Mouse (Mus musculus): Measurements from ENCODE around the gene Cacna1c. TPM values are rescaled to one million over a fixed set of nuclear protein-coding genes. Genes with fewer than 3 reads are reported as not detected.

Gene Cacna1c
- total RNA-seq, 2 experiments from 2014 or later, result 60.6 to 70.9 TPM

GRCm38 (mm10) chr6:118858431-118858830 lies 337.8 kb downstream of the Cacna1c start:
- intact Hi-C loops (cut with DNase I), result no loop called here
- no peak for DNase-seq (ENCODE audit: low spot score in 2 of 2)

DNA sequence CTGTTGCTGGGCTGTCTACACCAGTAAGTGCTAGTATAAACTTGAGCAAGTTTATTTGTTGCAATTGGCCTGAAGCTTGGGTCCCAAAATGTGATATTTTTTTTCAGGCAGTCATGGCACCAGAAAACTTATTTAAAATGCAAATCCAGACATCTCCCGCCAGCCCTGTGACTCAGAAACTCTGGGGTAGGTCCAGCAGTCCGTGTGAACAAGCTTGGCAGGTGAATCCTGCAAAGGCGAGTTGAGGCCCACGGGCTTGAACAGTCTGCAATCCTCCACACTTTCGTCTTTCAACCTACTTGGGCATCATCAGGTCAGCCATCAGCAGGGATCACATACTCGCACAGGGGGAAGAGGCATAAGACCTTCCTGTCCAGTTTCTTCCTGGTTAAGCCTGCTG lies 344.1 kb downstream of the Cacna1c start:
- intact Hi-C loops (cut with DNase I), result loop anchor here (5.0 kb wide), 2 partner anchors 125 to 255 kb away; no protein-coding TSS in a partner anchor
- peak in 1 of 2 experiments; percentile 86 for DNase-seq (ENCODE audit: low spot score in 2 of 2)

- DNase-seq (ENCODE audit: low spot score in 2 of 2), result peak; percentile 68 to 90
- intact Hi-C loops (cut with DNase I), result loop anchor here (5.0 kb wide), 2 partner anchors 126 to 256 kb away; no protein-coding TSS in a partner anchor
Measured at GRCm38 (mm10) chr6:118851086-118851485, 345.1 kb downstream of the Cacna1c start.

- DNase-seq (ENCODE audit: low spot score in 2 of 2), result no peak
- intact Hi-C loops (cut with DNase I), result no loop called here
Measured at GRCm38 (mm10) chr6:118848640-118849039, 347.6 kb downstream of the Cacna1c start.

- DNase-seq (ENCODE audit: low spot score in 2 of 2), result no peak
- intact Hi-C loops (cut with DNase I), result no loop called here
Measured at GRCm38 (mm10) chr6:118847751-118848150, 348.5 kb downstream of the Cacna1c start.

GRCm38 (mm10) chr6:118845829-118846228 lies 350.4 kb downstream of the Cacna1c start:
- intact Hi-C loops (cut with DNase I), result no loop called here
- no peak for DNase-seq (ENCODE audit: low spot score in 2 of 2)

DNA sequence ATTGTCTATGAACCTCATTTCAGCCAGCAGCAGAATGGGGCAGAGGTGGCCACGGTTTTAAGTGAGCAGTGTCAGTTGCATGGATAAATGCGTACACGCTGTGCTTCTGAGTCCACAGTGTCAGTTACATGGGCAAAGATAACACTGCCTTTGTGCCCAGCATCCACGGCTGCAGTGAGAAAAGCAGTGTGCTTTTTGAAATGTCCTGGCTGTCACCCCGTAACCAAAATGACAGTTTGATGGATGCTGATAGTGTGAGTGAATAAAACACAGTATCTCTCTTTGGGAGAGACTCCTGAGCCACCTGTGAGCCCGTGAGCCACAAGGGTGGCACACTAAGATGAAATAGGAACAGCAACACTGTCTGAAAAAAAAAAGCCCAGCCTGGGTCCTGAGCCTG lies 351.0 kb downstream of the Cacna1c start:
- intact Hi-C loops (cut with DNase I), result no loop called here
- DNase-seq (ENCODE audit: low spot score in 2 of 2), result no peak

GRCm38 (mm10) chr6:118843566-118843965 lies 352.7 kb downstream of the Cacna1c start:
- intact Hi-C loops (cut with DNase I), result no loop called here
- no peak for DNase-seq (ENCODE audit: low spot score in 2 of 2)

- intact Hi-C loops (cut with DNase I), result no loop called here
Measured at GRCm38 (mm10) chr6:118841892-118842291, 354.3 kb downstream of the Cacna1c start.

DNA sequence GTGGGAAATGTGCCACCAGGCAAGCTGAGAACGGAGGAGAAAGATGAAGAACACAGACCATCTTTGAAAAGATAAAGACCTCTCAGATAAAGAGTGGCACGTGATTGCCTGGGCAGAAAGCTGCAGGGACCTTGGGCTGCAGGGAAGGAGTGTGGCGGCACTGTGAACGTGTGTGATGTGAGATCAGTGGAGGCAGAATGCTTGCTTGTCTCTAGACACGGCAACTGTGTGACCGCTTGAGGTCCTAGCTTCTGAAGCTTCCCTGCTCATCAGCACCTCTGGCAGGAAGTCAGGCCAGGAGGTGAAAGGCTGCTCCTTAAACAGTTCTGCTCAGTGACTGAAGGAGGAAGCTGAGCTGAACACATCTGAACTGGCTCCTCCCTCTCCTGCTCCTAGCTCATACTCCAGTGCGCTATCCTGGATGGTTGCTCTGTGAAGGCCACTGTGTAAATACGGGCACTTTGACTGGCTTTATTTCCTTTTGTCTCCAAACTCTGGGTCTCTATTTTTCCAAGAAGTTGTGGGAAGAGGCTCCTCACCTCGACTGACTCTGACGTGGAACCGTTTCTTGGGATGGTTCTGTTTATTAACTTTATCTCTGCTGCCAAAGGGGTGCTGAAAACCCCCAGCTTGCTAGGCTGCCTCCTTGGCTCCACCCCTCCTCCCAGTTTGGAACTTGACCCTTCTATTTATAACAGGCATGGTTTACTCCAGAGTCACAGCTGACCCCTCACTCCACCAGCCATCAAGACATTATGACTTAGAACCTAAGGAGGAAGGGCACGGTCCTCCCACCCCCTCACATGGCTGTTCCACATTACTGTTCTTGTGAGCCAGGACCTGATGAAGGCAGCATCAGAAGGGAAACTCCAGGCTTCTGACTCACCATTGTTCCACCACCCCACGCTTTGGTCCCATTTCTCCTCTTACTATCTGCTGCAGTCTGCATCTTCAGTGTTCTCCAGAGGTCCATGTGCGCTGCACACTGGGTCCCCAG lies 357.0 kb downstream of the Cacna1c start:
- intact Hi-C loops (cut with DNase I), result no loop called here
- DNase-seq (ENCODE audit: low spot score in 2 of 2), result peak in 1 of 2 experiments; percentile 69

More at GRCm38 (mm10) chr6:118841892-118842291, 354.3 kb downstream of the Cacna1c start:
- no peak for DNase-seq (ENCODE audit: low spot score in 2 of 2)

DNA sequence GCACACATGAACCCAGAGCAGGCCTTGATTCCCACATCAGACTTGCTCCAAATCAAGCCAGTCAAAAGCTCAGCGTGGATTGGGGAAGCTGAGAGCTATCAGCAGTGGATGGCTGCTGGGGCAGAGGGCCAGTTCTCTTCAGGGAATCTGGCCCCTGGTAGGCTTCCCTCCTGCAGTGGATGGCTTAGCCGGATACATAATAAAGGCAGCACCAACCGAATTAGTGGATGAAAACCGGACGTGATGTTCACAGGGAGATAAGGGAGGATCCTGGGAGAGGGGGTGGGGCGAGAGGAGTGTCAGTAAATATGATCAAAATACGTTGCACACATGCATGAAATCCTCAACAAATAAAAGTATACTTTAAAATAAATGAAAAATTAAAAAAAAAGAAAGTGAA lies 359.5 kb downstream of the Cacna1c start:
- intact Hi-C loops (cut with DNase I), result no loop called here
- DNase-seq (ENCODE audit: low spot score in 2 of 2), result no peak

DNA sequence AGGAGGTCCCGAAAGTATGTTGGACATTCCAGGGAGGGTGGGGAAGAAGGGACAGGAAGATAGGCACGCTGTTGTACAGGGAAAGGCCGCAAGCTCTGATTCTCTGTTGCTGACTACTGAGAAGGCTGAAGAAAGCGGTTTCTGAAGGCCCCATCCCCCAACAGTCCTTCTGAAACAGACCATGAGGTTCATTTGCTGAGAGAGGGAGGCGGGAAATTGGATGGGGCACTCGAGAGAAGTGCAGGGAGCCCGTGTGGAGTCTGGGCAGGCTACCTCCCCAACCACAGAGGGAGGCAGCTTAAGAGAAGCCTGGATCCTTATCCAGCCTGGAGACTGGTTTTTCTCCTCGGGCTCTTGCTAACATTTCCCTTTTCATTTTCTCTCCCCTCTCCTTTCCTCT lies 362.2 kb downstream of the Cacna1c start:
- intact Hi-C loops (cut with DNase I), result loop anchor here (5.0 kb wide), 1 partner anchor 187 kb away; no protein-coding TSS in a partner anchor

GRCm38 (mm10) chr6:118833049-118833448 lies 363.2 kb downstream of the Cacna1c start:
- no peak for DNase-seq (ENCODE audit: low spot score in 2 of 2)
- intact Hi-C loops (cut with DNase I), result loop anchor here (5.0 kb wide), 1 partner anchor 186 kb away; no protein-coding TSS in a partner anchor

More for the DNA sequence above, 362.2 kb downstream of the Cacna1c start:
- DNase-seq (ENCODE audit: low spot score in 2 of 2), result peak in 1 of 2 experiments; percentile 33

DNA sequence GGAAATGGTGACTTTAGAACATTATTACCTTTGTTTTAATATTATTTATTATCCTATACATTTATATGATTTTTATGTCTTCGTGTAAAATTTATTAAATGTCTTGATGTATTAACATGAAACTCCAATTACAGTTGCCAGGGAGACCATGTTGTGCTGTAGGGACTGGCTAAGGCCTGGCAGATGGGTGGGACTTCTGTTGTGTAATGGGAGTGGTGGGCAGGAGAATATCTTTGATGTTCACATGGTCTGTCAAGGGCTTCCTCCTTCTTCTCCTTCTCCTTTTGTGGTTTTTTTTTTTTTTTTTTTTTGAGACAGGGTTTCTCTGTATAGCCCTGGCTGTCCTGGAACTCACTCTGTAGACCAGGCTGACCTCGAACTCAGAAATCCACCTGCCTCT lies 363.6 kb downstream of the Cacna1c start:
- intact Hi-C loops (cut with DNase I), result loop anchor here (5.0 kb wide), 1 partner anchor 185 kb away; no protein-coding TSS in a partner anchor

DNA sequence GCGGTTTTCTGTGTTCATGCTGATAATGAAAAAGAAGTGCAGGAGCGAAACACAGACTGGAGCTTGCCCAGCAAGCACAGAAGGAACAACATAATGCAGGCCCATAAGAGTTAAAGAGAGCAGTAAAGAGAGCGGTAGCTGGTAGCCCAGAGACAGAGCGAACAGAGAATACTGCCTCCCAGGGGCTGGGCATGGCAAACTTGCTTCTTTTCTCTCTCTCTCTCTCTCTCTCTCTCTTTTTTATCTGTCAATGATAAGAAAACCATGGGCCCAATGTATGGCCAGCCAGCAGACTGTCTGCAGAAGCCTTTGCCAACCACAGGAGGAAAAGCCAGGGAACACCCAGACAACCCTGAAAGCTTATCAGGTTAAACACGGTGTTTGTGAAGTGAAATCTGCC lies 365.4 kb downstream of the Cacna1c start:
- intact Hi-C loops (cut with DNase I), result loop anchor here (5.0 kb wide), 1 partner anchor 184 kb away; no protein-coding TSS in a partner anchor
- no peak for DNase-seq (ENCODE audit: low spot score in 2 of 2)

More for the DNA sequence above, 363.6 kb downstream of the Cacna1c start:
- DNase-seq (ENCODE audit: low spot score in 2 of 2), result no peak

DNA sequence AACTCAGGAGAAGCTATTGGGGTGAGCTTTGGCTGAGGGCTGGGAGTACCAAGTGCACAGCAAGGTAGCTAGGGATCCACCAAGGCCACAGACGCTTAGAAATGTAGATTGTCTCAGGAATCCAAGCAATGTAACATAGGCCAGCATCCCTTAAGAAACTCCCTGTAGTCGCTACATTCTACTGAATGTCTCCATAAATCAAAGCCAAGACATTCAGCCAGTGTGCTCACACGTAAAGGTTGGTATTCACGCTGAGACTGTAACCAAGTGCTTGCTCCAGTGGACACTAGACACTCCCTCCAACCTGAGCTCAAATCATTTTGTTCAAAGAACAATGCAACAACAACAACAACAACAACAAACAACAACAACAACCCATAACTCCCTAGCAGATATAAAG lies 368.0 kb downstream of the Cacna1c start:
- no peak for DNase-seq (ENCODE audit: low spot score in 2 of 2)
- intact Hi-C loops (cut with DNase I), result no loop called here

GRCm38 (mm10) chr6:118827560-118827959 lies 368.7 kb downstream of the Cacna1c start:
- peak in 1 of 2 experiments; percentile 43 for DNase-seq (ENCODE audit: low spot score in 2 of 2)
- intact Hi-C loops (cut with DNase I), result no loop called here

DNA sequence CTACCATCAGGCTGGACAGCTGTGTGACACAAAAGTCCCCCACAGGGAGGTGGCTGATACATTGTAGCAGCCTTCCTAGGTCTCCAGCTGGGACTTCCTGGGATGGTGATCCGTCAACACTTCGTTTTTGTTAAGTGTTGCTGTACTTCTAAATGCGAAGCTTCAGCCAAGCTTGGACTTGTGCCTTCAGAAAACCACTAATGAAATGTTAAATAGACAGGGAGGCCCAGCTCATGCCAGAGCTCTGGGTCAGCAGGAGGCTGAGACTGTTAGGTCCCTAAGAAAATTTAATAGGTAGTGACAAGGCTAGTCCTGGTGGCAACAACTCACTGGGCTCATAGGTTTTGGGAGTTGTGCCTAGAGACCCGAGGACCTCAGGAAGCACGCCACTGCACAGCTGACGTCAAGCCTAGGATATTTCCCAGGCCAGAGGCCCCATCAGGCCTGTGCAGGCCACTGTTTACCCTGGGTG lies 370.8 kb downstream of the Cacna1c start:
- no peak for DNase-seq (ENCODE audit: low spot score in 2 of 2)
- intact Hi-C loops (cut with DNase I), result no loop called here

DNA sequence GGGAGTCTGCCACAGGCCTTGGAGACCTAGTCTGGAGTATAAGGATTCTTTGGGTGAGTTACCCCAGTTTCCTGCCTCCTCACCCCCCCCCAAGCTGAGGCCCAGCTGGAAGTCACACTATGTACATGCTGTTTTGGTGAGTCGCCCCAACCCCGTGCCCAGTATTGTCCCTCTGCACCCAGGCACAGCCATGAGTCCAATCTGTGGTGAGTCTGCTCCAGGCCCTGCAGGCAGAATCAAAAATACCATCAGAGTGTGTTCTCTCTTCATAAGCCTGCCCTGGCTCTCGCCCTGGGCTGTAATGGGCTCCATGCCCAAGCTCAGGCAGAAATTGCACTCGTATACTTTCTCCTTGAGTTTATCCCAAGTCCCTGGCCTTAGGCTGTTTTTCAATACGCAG lies 374.7 kb downstream of the Cacna1c start:
- DNase-seq (ENCODE audit: low spot score in 2 of 2), result no peak
- intact Hi-C loops (cut with DNase I), result no loop called here

DNA sequence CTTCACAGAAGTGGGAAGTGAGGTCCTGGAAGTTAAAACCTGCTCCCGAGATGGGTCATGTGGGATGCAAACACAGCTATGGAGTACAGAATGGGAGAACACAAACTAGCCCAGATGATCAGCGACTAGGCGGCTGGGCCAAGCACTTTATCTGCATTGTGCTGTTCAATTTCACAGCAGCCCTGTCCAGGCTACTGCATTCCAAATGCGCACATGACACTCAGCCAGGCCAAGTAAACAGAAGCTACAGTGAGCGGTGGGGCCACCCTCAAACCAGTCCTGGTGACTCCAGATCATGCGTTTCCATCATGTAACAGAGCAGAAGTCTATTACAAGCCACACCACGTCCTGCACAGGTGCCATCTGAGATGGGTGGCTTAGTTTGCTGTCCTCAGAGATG lies 376.6 kb downstream of the Cacna1c start:
- intact Hi-C loops (cut with DNase I), result no loop called here

More for the DNA sequence above, 376.6 kb downstream of the Cacna1c start:
- no peak for DNase-seq (ENCODE audit: low spot score in 2 of 2)

Measured in left cerebral cortex, postnatal 25 days (tissue).